Mouse (Mus musculus): Measurements from ENCODE around the gene Akap7.
A peak's percentile ranks its signal among the peaks of the same experiment; 100 is the strongest.
"Not testable (repeated sequence)": the region's sequence is repeated elsewhere in the genome, so short reads cannot be mapped to it uniquely, and the experiment has no call there.

Gene Akap7

DNA sequence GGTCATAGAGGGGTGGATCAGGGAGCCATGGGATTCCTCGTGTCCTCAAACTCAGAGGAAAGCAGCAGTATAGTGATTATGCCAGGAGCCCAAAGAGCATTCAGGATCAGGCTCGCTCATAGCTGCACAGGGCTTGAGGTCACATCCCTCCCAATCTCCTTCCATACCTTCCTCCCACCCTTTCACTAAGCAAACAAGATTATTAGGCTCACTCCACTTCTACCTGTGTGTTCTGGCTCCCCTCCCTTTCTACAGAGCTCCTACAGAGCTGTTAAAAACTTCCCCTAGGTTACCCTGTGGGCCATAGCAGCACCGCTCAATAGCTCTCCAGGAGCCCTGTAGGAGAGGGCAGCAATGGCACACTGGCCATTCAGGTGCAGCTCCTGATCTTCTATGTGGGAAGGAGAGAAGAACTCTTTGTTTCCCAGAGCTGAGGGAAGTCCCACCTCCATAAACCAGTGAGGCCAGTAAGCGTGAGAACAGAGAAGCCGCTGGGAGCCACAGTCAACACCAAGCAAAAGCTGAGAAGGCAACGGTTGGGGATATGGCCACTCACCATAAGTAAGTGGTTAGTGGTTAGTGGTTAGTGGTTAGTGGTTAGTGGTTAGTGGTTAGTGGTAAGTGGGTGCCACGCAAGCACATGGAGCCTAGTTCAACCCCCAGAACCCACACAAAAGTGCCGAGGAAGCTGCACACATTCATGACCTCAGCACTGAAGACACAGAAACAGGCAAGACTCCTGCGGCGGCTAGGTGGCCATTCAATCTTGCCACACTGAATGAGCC lies 122.7 kb downstream of the Akap7 start:
- peak in 1 of 2 experiments; percentile 38 for DNase-seq

DNA sequence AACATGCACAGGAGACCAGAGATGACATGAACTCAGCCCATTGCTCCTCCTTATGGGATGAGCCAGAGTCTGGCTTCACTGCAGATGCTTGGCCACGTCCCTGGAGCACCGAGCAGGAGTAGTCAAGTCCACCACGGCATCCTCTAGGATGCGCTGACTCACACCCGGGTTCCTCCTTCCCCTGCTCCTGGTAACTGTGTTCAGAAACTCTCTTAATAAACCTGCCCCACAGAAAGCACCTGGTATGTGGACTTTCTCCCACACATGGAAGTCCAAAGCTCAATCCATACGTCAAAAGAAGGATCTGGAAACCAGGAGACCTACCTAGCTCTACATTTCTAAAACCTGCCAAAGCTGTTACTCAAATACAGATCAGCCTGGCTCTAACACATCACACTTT lies 124.4 kb downstream of the Akap7 start:
- no peak for DNase-seq

DNA sequence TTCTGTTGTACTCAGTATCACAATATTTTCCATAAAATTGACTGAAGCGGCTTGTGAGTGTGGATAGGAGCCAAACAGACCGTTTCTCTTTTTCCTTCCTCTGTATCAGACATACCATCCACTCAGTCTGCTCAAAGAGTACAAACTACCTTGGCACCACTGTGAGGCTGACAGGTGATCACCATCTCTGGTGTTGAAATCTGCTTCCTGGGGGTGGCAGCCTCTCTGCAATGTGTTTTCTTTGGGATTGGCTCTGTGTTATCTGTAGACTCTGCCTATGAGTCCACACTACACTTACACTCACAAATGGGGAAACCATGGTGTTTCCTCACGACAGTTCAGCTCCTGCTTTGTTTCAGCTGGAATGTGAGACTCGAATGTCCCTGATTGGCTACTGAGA lies 128.6 kb downstream of the Akap7 start:
- peak in 1 of 2 experiments; percentile 16 for DNase-seq

DNA sequence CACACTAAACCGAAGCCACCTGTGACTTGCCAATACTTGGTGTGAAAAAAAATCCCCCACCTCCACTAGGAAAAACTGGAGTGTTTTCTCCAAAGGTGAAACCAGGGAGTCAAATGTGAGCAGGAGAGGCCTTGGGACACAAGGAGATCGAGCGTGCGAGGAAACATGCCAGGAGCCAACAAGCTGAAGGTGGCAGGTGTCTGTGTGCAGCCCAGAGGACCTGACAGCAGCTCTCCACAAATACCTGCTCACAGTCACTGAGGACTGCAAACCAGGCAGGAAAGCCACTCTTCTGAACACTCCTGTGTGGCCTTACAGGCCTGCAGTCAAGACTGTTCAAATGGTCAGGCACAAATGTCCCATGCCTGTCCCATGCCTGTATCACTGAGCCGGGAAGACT lies 130.4 kb downstream of the Akap7 start:
- no peak for DNase-seq

DNA sequence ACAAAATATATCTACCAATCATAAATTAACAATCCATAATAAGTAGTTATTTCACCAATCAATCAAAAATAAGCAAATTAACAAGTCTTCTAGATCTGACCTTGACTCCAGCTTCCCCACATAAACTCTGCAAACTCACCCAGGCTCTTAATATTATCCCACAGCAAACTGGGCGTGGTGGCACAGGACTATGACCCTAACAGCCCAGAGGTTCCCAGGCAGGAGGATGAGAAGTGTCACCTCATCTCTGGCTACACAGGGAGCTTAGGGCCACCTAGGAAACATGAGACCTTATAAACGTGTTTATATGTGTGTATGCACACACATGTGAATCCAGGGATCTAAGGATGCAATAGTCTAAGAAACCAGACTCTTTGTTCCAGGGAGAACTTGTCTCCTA lies 132.8 kb downstream of the Akap7 start:
- no peak for DNase-seq

DNA sequence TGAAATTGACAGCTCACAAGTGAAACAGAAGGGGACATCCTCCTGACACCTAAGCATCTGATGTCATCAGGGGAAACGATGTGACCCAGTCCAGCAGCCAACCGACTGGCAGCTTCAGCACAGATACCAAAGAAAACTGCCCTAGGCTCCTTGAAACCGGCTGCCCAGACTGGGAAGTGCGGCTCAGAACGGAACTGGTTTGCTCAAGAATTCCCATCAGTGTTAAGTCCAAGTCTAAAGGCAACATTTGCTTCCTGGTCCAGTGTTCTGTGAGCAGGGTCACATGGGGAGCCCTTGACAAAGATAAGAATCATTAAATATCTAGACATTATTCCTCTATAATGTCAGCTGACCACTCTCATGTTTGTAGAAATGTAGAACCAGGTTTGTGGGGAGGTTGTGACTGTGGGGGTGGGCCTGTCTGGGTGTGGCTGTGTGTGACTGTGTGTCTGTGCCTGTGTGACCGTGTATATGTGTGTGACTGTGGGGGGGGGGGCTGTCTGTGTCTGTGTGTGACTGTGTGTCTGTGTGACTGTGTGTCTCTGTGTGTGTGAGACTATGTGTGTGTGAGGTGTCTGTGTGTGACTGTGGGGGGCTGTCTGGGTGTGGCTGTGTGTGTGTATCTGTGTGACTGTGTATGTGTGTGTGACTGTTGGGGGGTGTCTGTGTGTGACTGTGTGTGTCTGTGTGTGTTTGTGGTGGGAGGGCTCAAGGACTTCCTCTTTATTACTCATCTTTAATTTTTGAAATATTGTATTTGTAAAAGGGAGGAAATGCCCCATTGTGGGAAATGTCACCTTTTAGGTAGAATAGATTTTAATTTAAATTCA lies 140.1 kb downstream of the Akap7 start:
- DNase-seq, result no peak

DNA sequence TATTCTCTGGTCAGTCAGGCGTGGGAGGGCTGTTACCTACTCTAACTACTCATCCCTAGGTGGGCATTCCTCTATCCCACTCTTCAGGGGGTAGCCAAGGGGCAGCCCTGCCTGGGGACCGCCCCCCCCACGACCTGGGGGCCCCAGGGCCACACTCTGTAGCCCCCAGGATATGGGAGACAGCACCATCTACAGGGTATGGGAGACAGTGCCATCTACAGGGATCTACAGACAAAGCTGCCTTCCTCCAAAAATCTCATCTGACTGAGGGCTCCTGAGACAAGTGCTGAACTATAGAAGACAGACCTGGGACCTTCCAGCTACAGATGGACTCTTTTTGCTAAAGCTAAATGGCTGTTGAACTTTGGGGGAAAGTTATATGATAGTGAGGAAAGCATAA lies 144.2 kb downstream of the Akap7 start:
- DNase-seq, result not testable (repeated sequence)

DNA sequence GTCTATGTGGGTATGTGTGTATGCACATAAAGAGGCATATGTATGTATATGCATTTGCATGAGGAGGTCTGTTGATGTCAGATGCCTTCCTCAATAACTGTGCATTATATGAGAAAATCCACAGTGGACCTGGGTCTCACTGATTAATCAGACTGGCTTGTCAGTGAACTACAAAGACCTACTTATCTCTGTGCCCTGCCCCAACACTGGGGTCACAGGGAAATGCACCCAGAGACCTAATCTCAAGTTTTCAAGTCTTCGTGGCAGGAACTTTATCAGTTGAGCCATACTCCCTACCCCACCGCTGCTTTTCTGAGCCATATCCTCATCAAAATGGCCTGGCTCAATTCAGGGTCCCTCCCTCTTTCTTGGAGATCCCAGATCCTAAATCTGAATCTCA lies 146.0 kb downstream of the Akap7 start:
- DNase-seq, result no peak

DNA sequence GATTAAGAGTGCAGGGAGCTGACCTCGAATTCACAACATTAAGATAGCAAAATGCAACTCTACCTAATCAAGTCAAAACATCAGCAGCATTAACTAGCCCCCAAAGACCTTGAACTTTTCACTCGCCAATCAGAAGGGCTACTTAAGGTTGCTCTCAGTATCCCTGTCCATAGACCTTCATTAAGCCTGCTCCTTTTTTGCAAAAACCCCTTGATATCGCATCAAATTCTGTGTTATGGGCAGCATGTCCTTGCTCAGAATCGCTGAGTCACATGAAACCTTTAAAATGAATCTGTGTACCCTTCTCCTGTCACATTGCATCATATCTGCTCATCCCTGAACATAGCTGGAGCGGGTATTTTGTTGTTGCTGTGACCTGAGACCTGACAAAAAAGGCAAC lies 149.0 kb downstream of the Akap7 start:
- DNase-seq, result no peak

DNA sequence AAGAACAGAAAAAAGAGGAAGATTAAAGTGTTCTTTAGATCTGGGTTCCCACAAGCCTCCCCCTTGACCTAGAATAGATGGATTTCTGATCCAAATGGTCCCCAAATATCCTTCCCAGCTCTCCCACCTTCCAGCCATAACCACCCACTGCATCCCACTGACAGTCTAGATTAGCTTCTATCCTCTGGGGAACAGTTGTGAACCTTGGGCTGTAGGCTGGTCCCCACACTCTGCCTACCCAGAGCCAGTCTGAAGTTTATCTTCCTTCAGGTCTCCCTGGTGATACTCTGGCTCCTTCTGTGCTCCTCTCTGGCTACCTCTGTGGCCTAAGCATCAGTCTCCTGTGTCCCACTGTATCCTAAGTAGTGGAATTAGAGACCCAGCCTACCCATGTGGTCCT lies 150.3 kb downstream of the Akap7 start:
- no peak for DNase-seq

DNA sequence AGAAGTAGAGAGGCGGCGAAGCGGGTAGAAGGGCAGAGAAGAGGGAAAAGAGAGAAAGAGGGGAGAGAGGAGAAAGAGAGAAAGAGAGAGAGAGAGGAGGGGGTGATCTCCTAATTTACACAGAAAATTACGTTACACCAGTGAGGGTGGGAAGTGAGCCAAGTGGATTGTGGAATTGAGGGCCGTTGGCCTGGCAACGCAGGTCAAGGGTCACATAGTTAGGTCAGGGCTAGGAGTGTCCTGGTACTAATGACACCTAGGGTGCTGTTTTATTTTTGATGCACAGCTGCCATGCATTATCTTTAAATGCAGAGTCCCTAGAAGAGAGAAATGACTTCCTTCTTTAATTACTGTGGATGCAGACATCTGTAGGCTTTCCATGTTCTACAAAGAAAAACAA lies 153.4 kb downstream of the Akap7 start:
- DNase-seq, result no peak

DNA sequence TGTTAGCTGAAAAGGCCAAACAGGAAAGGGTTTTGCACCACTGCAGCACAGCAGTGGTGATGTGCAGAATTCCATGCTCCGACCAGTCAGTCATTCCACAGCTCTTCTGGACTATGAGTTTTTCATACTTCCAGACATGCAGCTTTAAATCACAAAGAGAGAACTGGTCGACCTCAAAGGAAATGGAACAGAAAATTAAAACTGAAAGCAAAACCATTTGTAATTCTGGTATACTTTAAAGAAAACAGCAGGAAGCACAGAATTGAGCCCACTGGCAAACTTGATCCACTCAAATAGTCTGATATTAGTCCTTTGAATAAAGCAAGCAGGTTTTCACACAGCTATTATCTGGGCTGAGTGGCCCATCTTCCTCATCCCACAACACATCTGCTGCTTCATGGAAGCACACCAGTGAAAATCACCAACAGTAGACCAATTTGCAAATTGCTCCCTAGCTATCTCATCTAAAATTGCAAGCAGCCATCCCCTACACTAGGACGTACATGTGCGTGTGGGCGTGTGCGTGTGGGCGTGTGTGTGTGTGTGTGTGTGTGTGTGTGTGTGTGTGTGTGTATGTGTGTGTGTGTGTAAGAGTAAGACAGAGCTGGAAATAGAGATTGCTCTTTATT lies 156.4 kb downstream of the Akap7 start:
- no peak for DNase-seq

DNA sequence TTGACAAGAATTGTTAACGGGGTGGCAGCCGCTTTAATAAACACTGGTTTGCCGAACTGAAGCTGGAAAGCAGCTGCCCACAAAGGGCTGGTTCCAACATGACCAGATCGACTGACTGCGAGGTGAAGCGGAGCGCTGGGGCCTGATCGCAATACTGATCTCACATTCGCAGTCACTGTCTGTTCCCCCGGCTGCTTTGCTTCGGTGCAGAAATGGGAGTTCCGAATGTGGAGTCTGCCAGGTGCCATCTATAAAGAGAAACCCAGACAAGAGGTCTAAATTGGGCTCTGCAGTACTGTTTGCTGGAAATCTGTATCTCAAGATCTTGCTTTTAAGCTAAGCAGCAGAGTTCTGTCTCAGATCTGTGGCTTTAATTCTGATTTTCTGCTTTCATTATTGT lies 161.8 kb downstream of the Akap7 start:
- no peak for DNase-seq

DNA sequence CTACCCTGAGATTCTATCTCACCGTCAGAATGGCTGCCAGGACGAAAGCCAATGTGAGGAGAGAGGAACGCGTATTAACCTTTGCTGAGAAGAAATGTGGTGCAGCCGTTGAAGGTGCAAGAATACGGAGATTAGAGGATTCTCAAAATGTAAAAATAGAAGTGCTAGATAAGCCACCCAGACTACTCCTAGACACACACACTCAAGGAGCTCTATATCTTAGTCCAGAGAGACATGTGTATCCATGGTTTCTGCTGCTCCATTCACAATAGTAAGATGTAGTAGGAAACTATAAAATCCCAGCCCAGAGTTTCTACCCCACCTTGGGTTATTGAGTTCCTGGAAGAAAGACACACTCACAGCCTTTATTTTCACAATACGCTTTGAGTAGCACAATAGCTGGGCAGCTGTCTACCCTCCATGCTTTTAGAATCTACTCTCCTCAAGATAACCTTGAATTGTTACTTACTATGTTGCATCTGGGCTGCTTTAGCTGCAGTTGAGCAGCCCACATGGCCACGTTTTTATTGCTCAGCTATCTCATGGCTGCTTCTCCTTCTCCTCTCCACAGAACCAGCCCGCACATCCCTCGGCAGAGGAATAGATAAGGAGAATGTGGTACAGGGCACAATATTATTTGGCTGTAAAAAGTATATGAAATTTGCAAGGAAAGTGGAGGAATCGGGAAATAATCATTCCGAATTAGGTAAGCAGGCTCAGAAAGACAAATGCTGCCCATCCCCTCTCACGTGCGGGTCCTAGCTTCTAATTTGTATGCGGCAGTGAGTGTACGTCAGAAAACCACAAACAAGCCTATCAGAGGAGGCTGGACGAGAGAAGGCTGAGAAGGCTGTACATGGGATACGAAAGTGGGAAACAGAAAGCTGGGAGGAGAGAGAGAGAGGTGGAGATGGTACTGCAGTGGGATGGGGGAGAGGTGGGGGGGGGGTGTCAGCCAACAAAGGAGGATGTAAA lies 162.6 kb downstream of the Akap7 start:
- no peak for DNase-seq

DNA sequence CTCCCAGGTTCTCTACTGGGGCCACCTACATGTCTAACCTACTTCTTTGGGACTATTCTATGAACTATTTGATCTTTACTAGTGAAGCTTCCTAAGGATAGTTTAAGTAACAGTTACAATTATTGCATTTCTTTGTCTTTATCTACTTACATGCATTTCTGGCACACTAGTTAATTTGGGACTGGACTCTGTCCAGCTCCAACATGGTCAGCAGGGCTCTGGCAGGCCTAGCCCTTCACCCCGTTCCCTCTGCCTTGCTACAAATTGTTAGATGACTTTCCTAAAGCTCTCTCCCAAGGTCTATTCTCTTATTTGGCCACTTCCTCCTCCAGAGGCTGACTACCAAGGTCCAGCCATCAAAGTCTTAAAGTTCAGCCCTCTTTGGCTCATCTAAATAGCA lies 165.9 kb downstream of the Akap7 start:
- no peak for DNase-seq

DNA sequence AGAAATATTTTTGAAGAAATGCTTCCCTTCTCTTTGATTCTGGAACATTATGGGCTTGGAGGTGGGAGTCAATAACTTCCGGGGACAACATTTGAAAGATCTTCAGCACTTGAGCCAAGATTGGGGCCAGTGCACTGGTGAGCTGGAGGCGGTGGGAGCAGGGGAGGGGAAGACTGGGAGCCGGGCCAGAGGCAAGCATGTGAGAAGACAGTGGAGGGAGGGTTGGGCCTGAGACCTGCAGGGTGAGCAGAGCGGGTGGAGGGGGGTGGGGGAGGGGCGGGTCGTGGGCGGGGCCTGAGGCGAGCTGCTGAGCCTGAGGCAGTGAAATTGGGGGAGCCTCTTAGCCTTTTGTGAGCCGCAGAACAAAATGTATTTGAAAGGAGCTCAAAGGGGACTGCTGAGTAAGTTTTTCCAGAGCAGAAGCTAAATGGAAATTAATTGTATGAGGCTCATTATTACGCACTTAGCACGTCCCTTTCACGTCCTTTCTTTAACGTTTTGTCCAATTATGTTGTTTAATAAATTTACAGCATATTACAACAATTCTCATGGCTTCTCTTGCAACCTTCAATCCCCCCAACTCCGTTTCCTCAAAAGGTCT lies 167.4 kb downstream of the Akap7 start:
- DNase-seq, result peak; percentile 29 to 42

DNA sequence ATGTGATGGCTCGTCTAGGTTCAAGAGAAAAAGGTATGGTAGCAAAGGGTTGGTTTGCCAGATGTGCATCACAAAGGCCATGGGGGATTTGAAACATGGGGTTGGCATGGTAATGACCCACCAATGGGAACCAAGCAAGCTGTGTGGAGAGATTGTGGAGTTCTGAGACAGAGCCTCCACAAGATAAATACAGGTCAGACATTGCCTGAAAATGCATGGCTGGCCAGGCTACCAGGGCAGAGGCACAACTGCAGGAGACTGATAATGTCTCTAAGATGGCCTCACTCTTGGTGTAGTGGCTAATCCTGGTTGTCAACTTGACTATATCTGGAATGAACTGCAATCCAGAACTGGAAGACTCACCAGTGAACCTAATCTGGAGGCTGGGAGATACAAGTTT lies 174.1 kb downstream of the Akap7 start:
- DNase-seq, result no peak

DNA sequence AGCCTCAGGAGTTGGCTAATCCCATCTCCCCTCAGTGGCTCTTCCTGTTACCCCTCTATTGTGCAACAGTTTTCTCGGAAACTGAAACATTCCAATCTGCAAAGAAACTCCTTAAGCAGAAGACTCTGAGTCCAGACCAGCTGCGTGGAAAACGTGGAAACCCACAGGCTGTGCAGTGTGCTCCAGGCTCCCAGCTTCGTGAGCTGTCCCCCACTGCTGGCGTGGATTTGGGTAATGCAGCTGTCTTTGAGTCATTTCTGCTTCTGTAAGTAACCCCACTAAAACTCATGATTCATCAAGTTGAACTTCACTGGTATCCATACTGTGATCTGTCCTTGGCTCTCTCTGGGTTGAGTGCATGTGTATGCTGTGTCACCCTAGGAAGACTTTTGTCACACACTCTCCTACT lies 179.2 kb downstream of the Akap7 start:
- peak; percentile 50 to 68 for DNase-seq

DNA sequence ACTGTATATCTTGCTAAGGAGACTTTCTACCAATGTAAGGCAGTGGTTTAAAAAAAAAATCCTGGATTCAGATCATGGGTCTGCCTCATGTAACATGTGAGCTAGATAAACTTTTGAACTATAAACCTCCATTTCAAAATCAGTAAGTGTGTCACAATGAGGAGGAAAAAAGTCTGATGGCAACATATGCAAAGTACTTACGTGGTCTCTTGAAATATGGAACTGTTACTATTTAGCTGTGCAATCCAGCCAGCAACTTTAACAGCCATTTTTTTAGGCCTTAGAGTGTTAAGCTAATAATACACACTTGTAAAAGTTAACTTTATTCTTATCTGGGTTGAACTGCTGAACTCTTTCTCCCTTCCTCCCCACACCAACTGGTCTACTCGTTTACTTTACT lies 181.6 kb downstream of the Akap7 start:
- DNase-seq, result no peak

DNA sequence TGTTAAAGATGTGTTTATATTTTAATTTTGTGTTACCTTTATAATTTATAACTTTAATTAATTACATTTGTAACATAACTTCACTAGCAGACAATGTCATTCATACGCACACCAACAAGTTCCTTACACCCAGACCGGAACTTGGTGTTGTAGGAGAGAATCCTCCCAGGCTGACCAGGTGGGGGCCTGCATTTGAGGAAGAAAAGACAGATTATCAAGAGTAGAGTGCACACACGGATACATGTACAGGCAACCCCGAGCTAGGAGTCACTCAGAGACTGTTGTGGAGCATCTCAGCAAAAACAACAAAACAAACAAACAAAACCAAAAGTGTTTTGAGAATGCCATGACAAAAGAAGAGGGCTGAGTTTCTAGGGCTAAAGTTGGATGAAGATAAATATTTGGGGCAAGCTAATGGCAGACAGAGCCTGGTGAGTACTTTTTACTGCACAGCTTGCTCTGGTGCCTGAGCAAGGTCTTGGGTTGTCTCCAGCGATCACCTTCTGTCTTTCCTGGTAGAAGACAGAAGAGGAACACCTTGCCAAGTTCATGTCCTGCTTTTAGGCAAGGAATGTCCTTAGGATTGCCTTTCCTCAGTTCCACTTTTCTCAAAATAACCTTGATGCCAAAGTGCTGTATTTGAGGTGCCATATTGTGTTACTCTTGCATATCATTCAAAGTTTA lies 186.7 kb downstream of the Akap7 start:
- no peak for DNase-seq
